Mouse (Mus musculus) midbrain, embryonic 13.5 days (tissue): Measurements from ENCODE around the gene Sco2. TPM values are rescaled to one million over a fixed set of nuclear protein-coding genes. Genes with fewer than 3 reads are reported as not detected.

Experiments
- ATAC-seq: fragments of 200-750 bp; cut with Nextera tagmentation; 2 replicates; pipeline ENCODE4 v1.8.0; 2017; ENCODE audit warnings: mild to moderate bottlenecking, moderate TSS enrichment, moderate library complexity
- H3K27ac ChIP-seq: fragments of 300-500 bp; sonication (generic); 2 replicates; pipeline ENCODE4 v1.5.1; 2015; ENCODE audit warnings: inconsistent platforms, mild to moderate bottlenecking, moderate library complexity
- H3K27me3 ChIP-seq: fragments of 300-500 bp; sonication (generic); 2 replicates; pipeline ENCODE4 v1.6.1; 2015; ENCODE audit warnings: mild to moderate bottlenecking, inconsistent platforms
- H3K36me3 ChIP-seq: fragments of 300-500 bp; sonication (generic); 2 replicates; pipeline ENCODE4 v1.6.1; 2015; ENCODE audit warnings: mild to moderate bottlenecking, inconsistent platforms
- H3K4me1 ChIP-seq: fragments of 300-500 bp; sonication (generic); replicated peaks from 2 replicates; pipeline ENCODE4 v1.6.1; 2015; ENCODE audit warnings: inconsistent platforms
- H3K4me2 ChIP-seq: fragments of 300-500 bp; sonication (generic); replicated peaks from 2 replicates; pipeline ENCODE4 v1.6.1; 2015; ENCODE audit warnings: moderate library complexity, mild to moderate bottlenecking, inconsistent platforms
- H3K4me3 ChIP-seq: fragments of 300-500 bp; sonication (generic); replicated peaks from 2 replicates; pipeline ENCODE4 v1.5.1; 2015; ENCODE audit warnings: mild to moderate bottlenecking, inconsistent platforms
- H3K9ac ChIP-seq: fragments of 300-500 bp; sonication (generic); replicated peaks from 2 replicates; pipeline ENCODE4 v1.6.1; 2015; ENCODE audit warnings: mild to moderate bottlenecking, inconsistent platforms
- H3K9me3 ChIP-seq: fragments of 300-500 bp; sonication (generic); 2 replicates; pipeline ENCODE4 v1.6.1; 2016; ENCODE audit warnings: mild to moderate bottlenecking, inconsistent platforms
- WGBS: fragments of 180-500 bp; shearing (Covaris S2); methylation state at CpG from one replicate; pipeline ENCODE4 v1.1.7; 2015; 5-methylcytosine and 5-hydroxymethylcytosine counted together
- polyA plus RNA-seq: library from polyadenylated mRNA; unstranded; fragments of >200 nt; fragmentation: Nextera tagmentation; extraction: Ambion mirVana; gene quantifications from 2 replicates; pipeline ENCODE4 v1.2.1, GENCODE M21; 2015

Gene Sco2
- polyA plus RNA-seq, 1 experiment from 2014 or later, result 7.3 TPM

GRCm38 (mm10) chr15:89372068-89372467, 1.6 kb downstream of the Sco2 start:
- no peak overlapping the region for H3K4me3 ChIP-seq
- no peaks in the 10 kb centered on the region for H3K9me3 ChIP-seq
- H3K4me1 ChIP-seq, result peaks cover 20% of the 10 kb centered on the region
- H3K27ac ChIP-seq, result no peak overlapping the region
- no peak overlapping the region for H3K4me2 ChIP-seq
- peaks cover 57% of the 10 kb centered on the region for H3K36me3 ChIP-seq
- H3K9ac ChIP-seq, result no peak overlapping the region
- H3K27me3 ChIP-seq, result peaks cover 13% of the 10 kb centered on the region
- no peak for ATAC-seq
- 91% methylated on average over 13 of the region's 13 CpGs for WGBS

DNA sequence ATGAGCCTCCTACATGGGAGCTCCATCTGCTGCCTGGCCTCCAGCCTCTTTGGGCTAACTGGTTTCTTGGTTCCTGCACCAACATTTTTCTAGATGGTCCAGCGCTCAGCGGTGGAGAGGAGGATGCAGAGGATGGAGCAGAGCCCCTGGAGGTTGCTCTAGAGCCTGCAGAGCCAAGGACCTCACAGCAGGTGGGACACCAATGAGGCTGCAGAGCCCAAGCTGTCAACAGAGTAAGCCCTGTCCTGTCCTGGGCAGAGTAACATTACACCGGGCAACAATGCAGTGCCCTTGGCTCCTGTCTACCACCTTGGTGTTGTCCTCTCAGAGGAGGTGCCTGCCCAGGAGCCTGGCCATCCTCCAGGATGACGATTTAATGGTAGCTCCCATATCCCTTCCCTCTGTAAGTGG, 8.5 kb downstream of the Sco2 start:
- no peak overlapping the region for H3K27ac ChIP-seq
- no peak overlapping the region for H3K4me2 ChIP-seq
- WGBS, result 95% methylated on average over 4 of the region's 4 CpGs
- no peaks in the 10 kb centered on the region for H3K27me3 ChIP-seq
- no peak overlapping the region for H3K9ac ChIP-seq
- no peaks in the 10 kb centered on the region for H3K4me1 ChIP-seq
- no peak overlapping the region for H3K4me3 ChIP-seq
- ATAC-seq, result no peak
- no peaks in the 10 kb centered on the region for H3K9me3 ChIP-seq
- peaks cover 100% of the 10 kb centered on the region for H3K36me3 ChIP-seq

- ATAC-seq, result no peak
- H3K9me3 ChIP-seq, result no peaks in the 10 kb centered on the region
- WGBS, result 97% methylated on average over 7 of the region's 7 CpGs
- no peak overlapping the region for H3K4me3 ChIP-seq
- no peak overlapping the region for H3K27ac ChIP-seq
- no peaks in the 10 kb centered on the region for H3K27me3 ChIP-seq
- H3K9ac ChIP-seq, result no peak overlapping the region
- H3K36me3 ChIP-seq, result peaks cover 87% of the 10 kb centered on the region
- no peak overlapping the region for H3K4me2 ChIP-seq
- peaks cover 10% of the 10 kb centered on the region for H3K4me1 ChIP-seq
Measured at GRCm38 (mm10) chr15:89363051-89363450, 10.6 kb downstream of the Sco2 start.

DNA sequence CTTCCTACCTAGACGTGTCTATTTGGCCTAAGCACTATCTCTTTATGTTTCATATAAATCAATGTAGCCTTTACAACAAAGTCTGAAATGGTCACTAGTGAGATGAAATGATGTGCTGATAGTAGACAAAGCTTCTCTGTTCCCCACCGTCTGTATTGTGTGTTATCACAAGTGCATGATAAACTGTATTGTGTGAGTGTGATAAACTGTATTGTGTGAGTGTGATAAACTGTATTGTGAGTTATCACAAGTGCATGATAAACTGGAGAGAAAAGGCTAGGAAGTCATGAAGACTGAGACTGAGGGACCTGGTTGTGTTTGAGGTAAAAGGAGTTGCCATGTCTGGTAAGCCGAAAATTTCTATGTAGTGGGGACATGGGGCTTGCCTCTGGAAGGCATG, 14.9 kb downstream of the Sco2 start:
- no peaks in the 10 kb centered on the region for H3K27me3 ChIP-seq
- no peak overlapping the region for H3K4me2 ChIP-seq
- 95% methylated on average over 3 of the region's 3 CpGs for WGBS
- peaks cover 46% of the 10 kb centered on the region for H3K36me3 ChIP-seq
- H3K4me3 ChIP-seq, result no peak overlapping the region
- no peaks in the 10 kb centered on the region for H3K9me3 ChIP-seq
- H3K27ac ChIP-seq, result no peak overlapping the region
- peaks cover 41% of the 10 kb centered on the region for H3K4me1 ChIP-seq
- ATAC-seq, result no peak
- no peak overlapping the region for H3K9ac ChIP-seq

GRCm38 (mm10) chr15:89356372-89356771, 17.3 kb downstream of the Sco2 start:
- Histone ChIP-seq H3K4me2 (peak overlapping the region; percentile 80), H3K9me3 (no peaks in the 10 kb centered on the region), H3K36me3 (peaks cover 46% of the 10 kb centered on the region), H3K4me1 (peaks cover 43% of the 10 kb centered on the region), H3K9ac (peak overlapping the region; percentile 82), H3K4me3 (peak overlapping the region; percentile 66), H3K27ac (peak overlapping the region; percentile 75; the same call in 1 of the 2 replicates), H3K27me3 (no peaks in the 10 kb centered on the region)
- under 1% methylated on average over 15 of the region's 15 CpGs for WGBS
- ATAC-seq, result peak; percentile 5; the same call in 1 of the 2 replicates

DNA sequence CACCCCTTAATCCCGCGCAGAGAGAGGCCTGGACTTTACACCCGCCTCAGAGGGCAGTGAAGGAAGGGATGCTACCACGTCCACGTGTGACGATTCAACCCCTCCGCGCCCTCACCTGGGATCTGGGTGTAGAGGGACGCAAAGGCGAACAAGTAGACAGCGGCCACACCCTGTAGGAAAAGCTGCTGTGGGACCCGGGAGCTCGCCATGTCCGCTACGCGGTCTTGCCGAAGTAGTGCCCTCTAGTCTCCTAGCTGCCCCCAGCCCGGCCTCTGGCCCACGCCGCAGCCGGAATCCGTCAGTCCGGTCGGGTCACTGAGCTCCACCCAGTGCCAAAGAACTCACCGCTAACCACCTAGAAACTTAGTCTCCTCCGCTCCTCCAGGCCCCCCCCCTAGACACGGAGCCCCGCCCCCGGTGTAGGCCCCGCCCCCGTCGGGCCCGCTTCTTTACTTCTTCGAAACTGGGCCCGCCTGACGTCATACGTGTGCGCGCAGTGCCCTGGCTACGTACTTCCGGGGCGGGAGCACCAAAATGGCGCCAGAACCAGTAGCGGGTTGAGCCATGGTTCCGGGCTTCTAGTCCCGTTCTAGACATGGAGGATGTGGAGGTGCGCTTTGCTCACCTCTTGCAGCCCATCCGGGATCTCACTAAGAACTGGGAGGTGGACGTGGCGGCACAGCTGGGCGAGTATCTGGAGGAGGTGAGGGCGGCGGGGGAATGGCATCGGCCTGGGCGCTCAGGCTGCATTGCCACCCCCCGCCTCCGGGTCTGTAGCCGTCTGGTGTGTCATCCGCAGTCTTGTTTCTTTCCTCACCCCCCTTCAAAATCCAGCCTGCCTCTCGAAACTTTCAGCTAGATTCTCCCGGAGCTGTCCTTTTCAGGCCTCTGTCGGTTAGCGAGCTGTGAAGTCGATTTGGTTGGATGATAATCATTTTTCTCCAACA, 18.1 kb downstream of the Sco2 start, which contains the start of the genes Lmf2 and Ncaph2:
Gene Lmf2, minus strand, starts transcription at position 419 of the 947 bp plus-strand sequence.
Gene Ncaph2, plus strand, starts transcription at position 479 of the 947 bp plus-strand sequence.
- Histone ChIP-seq H3K27me3 (no peaks in the 10 kb centered on the region), H3K36me3 (peaks cover 46% of the 10 kb centered on the region), H3K4me1 (peaks cover 43% of the 10 kb centered on the region), H3K9me3 (no peaks in the 10 kb centered on the region), H3K27ac (peak within 1 kb of the TSS; percentile 75), H3K4me3 (peak within 1 kb of the TSS; percentile 66), H3K9ac (peak within 1 kb of the TSS; percentile 82), H3K4me2 (peak within 1 kb of the TSS; percentile 80)
- ATAC-seq, result peak; percentile 91
- under 1% methylated on average over 64 of the region's 64 CpGs for WGBS

- ATAC-seq, result no peak
- Histone ChIP-seq H3K4me1 (peaks cover 41% of the 10 kb centered on the region), H3K4me2 (peak overlapping the region; percentile 80), H3K27me3 (no peaks in the 10 kb centered on the region), H3K4me3 (peak overlapping the region; percentile 66), H3K27ac (no peak overlapping the region), H3K36me3 (peaks cover 43% of the 10 kb centered on the region), H3K9me3 (no peaks in the 10 kb centered on the region), H3K9ac (peak overlapping the region; percentile 82)
- 88% methylated on average over 7 of the region's 7 CpGs for WGBS
Measured at GRCm38 (mm10) chr15:89354455-89354854, 19.2 kb downstream of the Sco2 start.

DNA sequence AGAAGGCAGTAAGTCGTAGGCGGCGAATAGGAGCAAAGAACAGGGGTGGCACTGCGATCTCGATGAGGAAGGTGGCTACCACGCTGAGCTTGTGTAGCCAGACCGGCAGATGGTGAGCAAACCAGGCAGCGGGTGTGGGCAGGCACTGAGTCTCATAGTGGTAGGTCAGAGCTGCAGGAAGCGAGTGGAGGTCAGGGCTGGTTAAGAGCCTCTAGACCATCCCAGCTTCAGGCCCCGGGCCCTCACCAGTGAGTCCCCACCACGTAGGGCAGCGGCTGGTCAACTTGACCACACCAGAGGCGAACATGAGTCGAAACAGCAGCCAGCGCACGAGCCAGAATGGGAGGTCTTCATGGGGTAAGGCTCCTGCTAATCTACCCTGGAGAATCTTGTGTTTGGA, 19.8 kb downstream of the Sco2 start:
- peaks cover 42% of the 10 kb centered on the region for H3K36me3 ChIP-seq
- H3K27me3 ChIP-seq, result no peaks in the 10 kb centered on the region
- H3K9ac ChIP-seq, result peak overlapping the region; percentile 82; the same call in 1 of the 2 replicates
- H3K4me1 ChIP-seq, result peaks cover 40% of the 10 kb centered on the region
- H3K4me3 ChIP-seq, result peak overlapping the region; percentile 66; the same call in 1 of the 2 replicates
- H3K27ac ChIP-seq, result no peak overlapping the region
- H3K4me2 ChIP-seq, result no peak overlapping the region
- 92% methylated on average over 16 of the region's 16 CpGs for WGBS
- no peaks in the 10 kb centered on the region for H3K9me3 ChIP-seq
- ATAC-seq, result no peak

GRCm38 (mm10) chr15:89352795-89353194, 20.9 kb downstream of the Sco2 start:
- H3K36me3 ChIP-seq, result peaks cover 42% of the 10 kb centered on the region
- H3K4me1 ChIP-seq, result peaks cover 31% of the 10 kb centered on the region
- WGBS, result 96% methylated on average over 12 of the region's 12 CpGs
- no peak overlapping the region for H3K4me3 ChIP-seq
- no peak for ATAC-seq
- H3K4me2 ChIP-seq, result no peak overlapping the region
- no peak overlapping the region for H3K27ac ChIP-seq
- no peaks in the 10 kb centered on the region for H3K27me3 ChIP-seq
- no peak overlapping the region for H3K9ac ChIP-seq
- no peaks in the 10 kb centered on the region for H3K9me3 ChIP-seq

DNA sequence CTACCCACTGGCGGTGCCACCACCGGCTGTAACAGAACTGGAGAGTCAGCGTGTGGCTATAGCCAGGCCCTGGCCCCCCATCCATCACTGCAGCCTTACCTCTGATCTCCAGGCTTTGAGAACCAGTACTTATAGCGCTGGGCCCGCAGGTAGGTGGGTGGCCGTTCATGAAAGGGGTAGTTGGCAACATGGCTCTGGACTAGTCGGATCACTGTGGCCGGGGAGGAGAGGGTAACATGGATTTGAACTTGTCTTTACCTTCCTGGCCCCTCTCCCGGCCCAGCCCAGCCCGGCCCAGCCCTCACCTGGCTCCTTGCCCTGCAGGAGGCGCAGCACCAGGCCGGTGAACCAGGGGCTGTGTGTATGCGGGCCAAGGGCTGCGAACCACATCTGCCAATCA, 21.6 kb downstream of the Sco2 start:
- no peak overlapping the region for H3K4me3 ChIP-seq
- ATAC-seq, result no peak
- H3K9ac ChIP-seq, result no peak overlapping the region
- whole genome bisulfite sequencing, result 94% methylated on average over 14 of the region's 14 CpGs
- no peaks in the 10 kb centered on the region for H3K27me3 ChIP-seq
- no peak overlapping the region for H3K27ac ChIP-seq
- no peak overlapping the region for H3K4me2 ChIP-seq
- peaks cover 42% of the 10 kb centered on the region for H3K36me3 ChIP-seq
- H3K9me3 ChIP-seq, result no peaks in the 10 kb centered on the region
- H3K4me1 ChIP-seq, result peaks cover 24% of the 10 kb centered on the region

- H3K9ac ChIP-seq, result no peak overlapping the region
- H3K9me3 ChIP-seq, result no peaks in the 10 kb centered on the region
- peaks cover 42% of the 10 kb centered on the region for H3K36me3 ChIP-seq
- 90% methylated on average over 15 of the region's 15 CpGs for WGBS
- H3K4me1 ChIP-seq, result peaks cover 17% of the 10 kb centered on the region
- no peaks in the 10 kb centered on the region for H3K27me3 ChIP-seq
- H3K4me3 ChIP-seq, result no peak overlapping the region
- H3K4me2 ChIP-seq, result no peak overlapping the region
- no peak overlapping the region for H3K27ac ChIP-seq
- no peak for ATAC-seq
Measured at GRCm38 (mm10) chr15:89351302-89351701, 22.3 kb downstream of the Sco2 start.

GRCm38 (mm10) chr15:89350447-89350846, 23.2 kb downstream of the Sco2 start:
- peaks cover 42% of the 10 kb centered on the region for H3K36me3 ChIP-seq
- WGBS, result 90% methylated on average over 5 of the region's 5 CpGs
- no peak overlapping the region for H3K4me3 ChIP-seq
- H3K9ac ChIP-seq, result no peak overlapping the region
- peaks cover 14% of the 10 kb centered on the region for H3K4me1 ChIP-seq
- H3K27me3 ChIP-seq, result no peaks in the 10 kb centered on the region
- no peak overlapping the region for H3K4me2 ChIP-seq
- ATAC-seq, result no peak
- H3K9me3 ChIP-seq, result no peaks in the 10 kb centered on the region
- no peak overlapping the region for H3K27ac ChIP-seq
